Mouse (Mus musculus): ENCODE measurements at regions not wholly inside any gene's neighbourhood (a gene's known extent, or its start where the extent isn't known, plus 50 kb on each side); places are given as distances from the start of the nearest gene placed in this dataset.
A peak's percentile ranks its signal among the peaks of the same experiment; 100 is the strongest.

- no peak for TF ChIP-seq POLR2A (IDR thresholded peaks at IDR 0.05; ENCODE audit: borderline replicate concordance, extremely low read depth, insufficient read depth, insufficient read length)
- no peaks in the 10 kb centered on the region for H3K9me3 ChIP-seq (ENCODE audit: control insufficient read depth, low read length)
- H3K9ac ChIP-seq (ENCODE audit: low read depth, low read length, severe bottlenecking), result peak overlapping the region; percentile 67
- peak overlapping the region; percentile 94 for H3K27ac ChIP-seq (replicated peaks; ENCODE audit: low read depth, low read length)
- no peaks in the 10 kb centered on the region for H3K36me3 ChIP-seq (ENCODE audit: control insufficient read depth, insufficient read depth, low read length)
- H3K4me3 ChIP-seq (replicated peaks; ENCODE audit: low read length), result peak overlapping the region; percentile 32
- H3K4me2 ChIP-seq (replicated peaks; ENCODE audit: low read depth, low read length, severe bottlenecking), result peak overlapping the region; percentile 84
- WGBS, result 3% methylated on average over 11 of the region's 12 CpGs
- ATAC-seq (ENCODE audit: low FRiP score, low read depth) (peak; percentile 7; the same call in 1 of the 2 replicates), DNase-seq (ENCODE audit: low spot score) (no peak)
- H3K27me3 ChIP-seq (ENCODE audit: control insufficient read depth, insufficient read depth, low read length), result peaks cover 14% of the 10 kb centered on the region
- peaks cover 42% of the 10 kb centered on the region for H3K4me1 ChIP-seq (ENCODE audit: control insufficient read depth, insufficient read depth, low read length)
These were observed 260.1 kb upstream of the Nfe2l3 start for GRCm38 (mm10) chr6:51172331-51172791.

- Histone ChIP-seq H3K4me1 (ENCODE audit: control insufficient read depth, insufficient read depth, low read length) (peaks cover 42% of the 10 kb centered on the region), H3K36me3 (ENCODE audit: control insufficient read depth, insufficient read depth, low read length) (no peaks in the 10 kb centered on the region), H3K9ac (ENCODE audit: low read depth, low read length, severe bottlenecking) (peak overlapping the region; percentile 67), H3K27me3 (ENCODE audit: control insufficient read depth, insufficient read depth, low read length) (peaks cover 14% of the 10 kb centered on the region), H3K4me2 (replicated peaks; ENCODE audit: low read depth, low read length, severe bottlenecking) (peak overlapping the region; percentile 84), H3K9me3 (ENCODE audit: control insufficient read depth, low read length) (no peaks in the 10 kb centered on the region), H3K4me3 (replicated peaks; ENCODE audit: low read length) (peak overlapping the region; percentile 32), H3K27ac (replicated peaks; ENCODE audit: low read depth, low read length) (peak overlapping the region; percentile 94)
- under 1% methylated on average over 25 of the region's 25 CpGs for WGBS
- ATAC-seq (ENCODE audit: low FRiP score, low read depth) (peak; percentile 86), DNase-seq (ENCODE audit: low spot score) (peak; percentile 98)
- no peak for TF ChIP-seq POLR2A (IDR thresholded peaks at IDR 0.05; ENCODE audit: borderline replicate concordance, extremely low read depth, insufficient read depth, insufficient read length)
These were observed 259.4 kb upstream of the Nfe2l3 start for GRCm38 (mm10) chr6:51172856-51173619.

- Histone ChIP-seq H3K4me2 (replicated peaks; ENCODE audit: low read depth, low read length, severe bottlenecking) (peak overlapping the region; percentile 84), H3K9ac (ENCODE audit: low read depth, low read length, severe bottlenecking) (peak overlapping the region; percentile 41), H3K4me3 (replicated peaks; ENCODE audit: low read length) (peak overlapping the region; percentile 26), H3K4me1 (ENCODE audit: control insufficient read depth, insufficient read depth, low read length) (peaks cover 35% of the 10 kb centered on the region), H3K9me3 (ENCODE audit: control insufficient read depth, low read length) (no peaks in the 10 kb centered on the region), H3K36me3 (ENCODE audit: control insufficient read depth, insufficient read depth, low read length) (no peaks in the 10 kb centered on the region), H3K27ac (replicated peaks; ENCODE audit: low read depth, low read length) (peak overlapping the region; percentile 74), H3K27me3 (ENCODE audit: control insufficient read depth, insufficient read depth, low read length) (peaks cover 14% of the 10 kb centered on the region)
- 3% methylated on average over 28 of the region's 28 CpGs for WGBS
- no peak for TF ChIP-seq POLR2A (IDR thresholded peaks at IDR 0.05; ENCODE audit: borderline replicate concordance, extremely low read depth, insufficient read depth, insufficient read length)
- ATAC-seq (ENCODE audit: low FRiP score, low read depth) (no peak), DNase-seq (ENCODE audit: low spot score) (no peak)
These were observed 258.6 kb upstream of the Nfe2l3 start for GRCm38 (mm10) chr6:51173620-51174442.

DNA sequence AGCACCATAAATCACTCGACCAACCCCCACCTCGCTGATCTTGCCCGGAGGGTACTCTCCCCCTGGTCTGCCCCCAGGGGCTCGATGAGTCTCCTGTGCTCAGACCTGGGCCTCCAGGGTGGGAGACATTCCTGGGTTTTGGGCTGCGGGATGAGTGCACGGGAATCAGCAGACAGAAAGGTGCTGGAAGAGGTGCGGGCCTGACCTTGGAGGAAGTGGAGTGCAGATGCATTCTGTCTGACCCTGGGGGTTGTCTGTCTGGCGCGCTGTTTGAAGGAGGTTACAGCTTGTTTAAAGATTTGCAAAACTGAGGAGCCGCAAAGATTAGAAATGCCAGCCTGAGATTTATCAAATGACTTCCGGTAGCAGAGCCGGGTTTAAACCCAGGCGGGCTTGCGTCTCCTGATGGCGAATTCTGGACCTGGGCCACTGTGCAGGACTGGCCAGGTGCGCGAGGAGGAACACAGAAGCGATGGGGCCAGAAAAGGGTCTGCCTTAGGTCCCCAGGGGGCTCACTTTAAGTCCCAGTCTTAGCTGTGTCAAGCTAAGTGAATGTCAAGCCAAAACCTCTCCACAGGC, 257.9 kb upstream of the Nfe2l3 start:
- no peak for TF ChIP-seq POLR2A (IDR thresholded peaks at IDR 0.05; ENCODE audit: borderline replicate concordance, extremely low read depth, insufficient read depth, insufficient read length)
- peaks cover 14% of the 10 kb centered on the region for H3K27me3 ChIP-seq (ENCODE audit: control insufficient read depth, insufficient read depth, low read length)
- H3K9me3 ChIP-seq (ENCODE audit: control insufficient read depth, low read length), result no peaks in the 10 kb centered on the region
- DNase-seq (ENCODE audit: low spot score) (no peak), ATAC-seq (ENCODE audit: low FRiP score, low read depth) (no peak)
- H3K4me2 ChIP-seq (replicated peaks; ENCODE audit: low read depth, low read length, severe bottlenecking), result peak overlapping the region; percentile 84
- WGBS, result 6% methylated on average over 18 of the region's 18 CpGs
- peak overlapping the region; percentile 26 for H3K4me3 ChIP-seq (replicated peaks; ENCODE audit: low read length)
- H3K4me1 ChIP-seq (ENCODE audit: control insufficient read depth, insufficient read depth, low read length), result peaks cover 29% of the 10 kb centered on the region
- H3K36me3 ChIP-seq (ENCODE audit: control insufficient read depth, insufficient read depth, low read length), result no peaks in the 10 kb centered on the region
- H3K27ac ChIP-seq (replicated peaks; ENCODE audit: low read depth, low read length), result peak overlapping the region; percentile 74; the same call in 1 of the 2 replicates
- peak overlapping the region; percentile 41 for H3K9ac ChIP-seq (ENCODE audit: low read depth, low read length, severe bottlenecking)

Measured in limb, embryonic 14.5 days (tissue).